Mouse (Mus musculus) liver, embryonic 14.5 days (tissue): Measurements from ENCODE around the gene Tssk4.

Experiments used
- CTCF ChIP-seq: IDR thresholded peaks from 2 replicates; pipeline ENCODE4 v1.5.1; 2016; ENCODE audit warnings: antibody characterized with exemption, low read depth, control low read depth
- EP300 ChIP-seq: IDR thresholded peaks from 2 replicates; pipeline ENCODE4 v1.6.1; 2016; ENCODE audit warnings: antibody characterized with exemption, low read depth

- TF ChIP-seq EP300 (no peak), CTCF (no peak)
Observed at GRCm38 (mm10) chr14:55697226-55697625, 47.2 kb downstream of the Tssk4 start.
